Mouse (Mus musculus): ENCODE data around the gene Aspscr1.

GRCm38 (mm10) chr11:120721124-120722066 lies 48.6 kb downstream of the Aspscr1 start, which contains the start of gene Rac3:
- TF ChIP-seq POLR2A (IDR thresholded peaks at IDR 0.05; ENCODE audit: insufficient read depth, low read depth, low read length) (no peak), CTCF (IDR thresholded peaks at IDR 0.05) (no peak), EP300 (IDR thresholded peaks at IDR 0.05; ENCODE audit: insufficient read depth, low read depth, low read length) (no peak)
